31 mouse cellular contexts compared by ENCODE assay signal in the genomic region with DNA sequence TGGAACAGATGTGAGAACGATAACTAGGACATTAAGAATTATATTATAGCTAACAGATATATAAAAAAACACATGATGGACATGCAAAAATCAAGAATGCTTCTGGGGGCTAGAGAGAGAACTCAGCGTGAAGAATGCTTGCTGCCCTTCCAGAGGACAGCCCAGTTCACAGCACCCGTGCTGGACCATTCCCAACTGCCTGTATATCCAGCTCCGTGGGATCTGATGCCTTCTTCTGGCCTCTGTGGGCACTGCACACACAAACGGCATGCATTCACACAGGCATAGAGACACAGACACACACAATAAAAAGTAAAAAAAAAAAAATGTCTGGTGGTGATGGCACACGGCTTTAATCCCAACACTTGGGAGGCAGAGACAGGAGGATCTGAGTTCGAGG. TPM values are rescaled to one million over a fixed set of nuclear protein-coding genes. Genes with fewer than 3 reads are reported as not detected.
DNase-seq lines count a peak whose midpoint lies in the region; ATAC-seq lines count a peak whose summit lies in the region.
"Had no signal": no experiment of that assay in that cellular context is flagged by ENCODE, and none has a peak within 500 bp of the region (broad histone marks: within the 10 kb centered on the region; RNA-seq: fewer than 3 reads in every experiment).

No protein-coding gene starts in this region.

- H3K27me3 ChIP-seq in hindbrain, embryonic 12.5 days: no peaks in the 10 kb centered on the region
- no peaks in the 10 kb centered on the region for H3K27me3 ChIP-seq in neural tube, embryonic 13.5 days
- H3K27me3 ChIP-seq: embryonic facial prominence, embryonic 13.5 days; kidney, embryonic 15.5 days; limb, embryonic 15.5 days; liver, embryonic 13.5 days; megakaryocyte, embryonic 14.5 days; midbrain, embryonic 13.5 days; neural tube, embryonic 12.5 days; Patski; stomach, embryonic 15.5 days had no signal

- no peak overlapping the region for H3K4me3 ChIP-seq in hindbrain, embryonic 12.5 days
- H3K4me3 ChIP-seq in neural tube, embryonic 13.5 days: no peak overlapping the region
- H3K4me3 ChIP-seq: embryonic facial prominence, embryonic 13.5 days; forebrain, embryonic 10.5 days; gastrocnemius, adult 2 months; kidney, embryonic 15.5 days; limb, embryonic 10.5 days; limb, embryonic 15.5 days; liver, embryonic 13.5 days; megakaryocyte, embryonic 14.5 days; midbrain, embryonic 13.5 days; neural tube, embryonic 12.5 days; stomach, embryonic 15.5 days had no signal

- WGBS in hindbrain, embryonic 12.5 days: 78% methylated on average over 7 of the region's 7 CpGs
- 58% methylated on average over 7 of the region's 7 CpGs for WGBS in neural tube, embryonic 13.5 days

- intact Hi-C loops in left cerebral cortex, postnatal 4 days (cut with DNase I): no loop called here
- intact Hi-C loops in left cerebral cortex, postnatal 10 days (cut with DNase I): no loop called here

- H3K4me1 ChIP-seq in hindbrain, embryonic 12.5 days: peaks cover 8% of the 10 kb centered on the region; the same call in 1 of the 2 replicates
- peaks cover 18% of the 10 kb centered on the region for H3K4me1 ChIP-seq in neural tube, embryonic 13.5 days (replicated peaks)
- H3K4me1 ChIP-seq: limb, embryonic 15.5 days; stomach, embryonic 15.5 days had no signal

- ATAC-seq in hindbrain, embryonic 12.5 days (ENCODE audit: low FRiP score): no peak
- no peak for ATAC-seq in neural tube, embryonic 13.5 days (ENCODE audit: low read depth)
- no peak for ATAC-seq in CD4-positive, CD25-positive, alpha-beta regulatory T cell, adult 4 months
- ATAC-seq: lung, postnatal 0 days; midbrain, embryonic 13.5 days; Patski had no signal

- peak overlapping the region; percentile 67; the same call in 1 of the 2 replicates for H3K27ac ChIP-seq in hindbrain, embryonic 12.5 days
- H3K27ac ChIP-seq in neural tube, embryonic 13.5 days (replicated peaks): peak overlapping the region; percentile 82
- H3K27ac ChIP-seq: embryonic facial prominence, embryonic 13.5 days; forebrain, embryonic 10.5 days; gastrocnemius, adult 2 months; kidney, embryonic 15.5 days; limb, embryonic 10.5 days; limb, embryonic 15.5 days; liver, embryonic 13.5 days; stomach, embryonic 15.5 days had no signal

- no peaks in the 10 kb centered on the region for H3K9me3 ChIP-seq in hindbrain, embryonic 12.5 days (replicated peaks)
- no peaks in the 10 kb centered on the region for H3K9me3 ChIP-seq in neural tube, embryonic 13.5 days
- H3K9me3 ChIP-seq: embryonic facial prominence, embryonic 13.5 days; forebrain, embryonic 10.5 days; kidney, embryonic 15.5 days; limb, embryonic 10.5 days; limb, embryonic 15.5 days; liver, embryonic 13.5 days; megakaryocyte, embryonic 14.5 days; midbrain, embryonic 13.5 days; neural tube, embryonic 12.5 days; stomach, embryonic 15.5 days had no signal

- DNase-seq in cerebellum, postnatal 10 days: peak; percentile 57 to 60
- no peak for DNase-seq in cerebellum, adult 11-12 months
- DNase-seq in left cerebral cortex, postnatal 4 days: peak; percentile 39
- no peak for DNase-seq in left cerebral cortex, postnatal 10 days (ENCODE audit: extremely low spot score in 1 of 2, low spot score in 2 of 2)
- DNase-seq in adrenal gland, adult (ENCODE audit: inconsistent age in 2 of 2, low spot score in 1 of 2): no peak
- DNase-seq: adrenal gland, postnatal 25 days; gastrocnemius, adult 2 months; gastrocnemius, postnatal 36 days; heart, adult 18-20 months; heart, postnatal 36 days; kidney, adult 18-20 months; kidney, postnatal 25 days; liver, embryonic 13.5 days; lung, adult 18-20 months; lung, postnatal 4 days; right cerebral cortex, postnatal 25 days had no signal

- no peak overlapping the region for H3K4me2 ChIP-seq in hindbrain, embryonic 12.5 days (replicated peaks)
- no peak overlapping the region for H3K4me2 ChIP-seq in neural tube, embryonic 13.5 days
- H3K4me2 ChIP-seq: embryonic facial prominence, embryonic 13.5 days; heart, embryonic 11.5 days; kidney, embryonic 15.5 days; limb, embryonic 15.5 days; liver, embryonic 13.5 days; midbrain, embryonic 13.5 days; neural tube, embryonic 12.5 days; stomach, embryonic 15.5 days had no signal

- no peak overlapping the region for H3K9ac ChIP-seq in hindbrain, embryonic 12.5 days
- no peak overlapping the region for H3K9ac ChIP-seq in neural tube, embryonic 13.5 days
- H3K9ac ChIP-seq: embryonic facial prominence, embryonic 13.5 days; kidney, embryonic 15.5 days; limb, embryonic 15.5 days; liver, embryonic 13.5 days; midbrain, embryonic 13.5 days; neural tube, embryonic 12.5 days; stomach, embryonic 15.5 days had no signal

- peaks cover 9% of the 10 kb centered on the region for H3K36me3 ChIP-seq in hindbrain, embryonic 12.5 days
- H3K36me3 ChIP-seq in neural tube, embryonic 13.5 days: peaks cover 11% of the 10 kb centered on the region
- H3K36me3 ChIP-seq: stomach, embryonic 15.5 days had no signal

RNA-seq across cellular contexts. Expression of gene Mrps33, which starts 4.5 kb away (rescaled TPM):
- 10 to 100 TPM; 81.4 to 95.0 TPM for total RNA-seq in left cerebral cortex, postnatal 4 days (2021)
- total RNA-seq in left cerebral cortex, postnatal 10 days (2021): 100 to 1,000 TPM in 1 of 2 experiments, 10 to 100 TPM in 1; 92.6 to 107 TPM
- 205 and 206 TPM in 2 replicates for polyA plus RNA-seq in hindbrain, embryonic 12.5 days (2016; fragmentation: Nextera tagmentation; extraction: Ambion mirVana)
- 196 and 215 TPM in 2 replicates for polyA plus RNA-seq in neural tube, embryonic 13.5 days (2015; fragmentation: Nextera tagmentation; extraction: Ambion mirVana)
- polyA plus RNA-seq in CD4-positive, CD25-positive, alpha-beta regulatory T cell, adult 4 months (2017; shearing (Covaris generic)): 100 to 1,000 TPM; 163 to 234 TPM

Comparison
In these comparisons a context has a peak if more than half of its experiments do, and no peak if none do; other contexts are left out.
1. DNase-seq: peak in cerebellum, postnatal 10 days (2 of 2) and left cerebral cortex, postnatal 4 days (single experiment); none in cerebellum, adult 11-12 months (single experiment), left cerebral cortex, postnatal 10 days (0 of 2) and adrenal gland, adult (0 of 2).